Mouse (Mus musculus): ENCODE results near the gene Foxc1.

The Foxc1 gene

GRCm38 (mm10) chr13:31828446-31828845 lies 22.0 kb downstream of the Foxc1 start:
- DNase-seq (ENCODE audit: extremely low read depth, low read depth) = no peak

GRCm38 (mm10) chr13:31830332-31830731 lies 23.9 kb downstream of the Foxc1 start:
- no peak for DNase-seq (ENCODE audit: extremely low read depth, low read depth)

- DNase-seq (ENCODE audit: extremely low read depth, low read depth) = no peak
Observed at GRCm38 (mm10) chr13:31835802-31836201, 29.4 kb downstream of the Foxc1 start.

- no peak for DNase-seq (ENCODE audit: extremely low read depth, low read depth)
Observed at GRCm38 (mm10) chr13:31849258-31849971, 43.0 kb downstream of the Foxc1 start.

GRCm38 (mm10) chr13:31853564-31853963 lies 47.1 kb downstream of the Foxc1 start:
- DNase-seq (ENCODE audit: extremely low read depth, low read depth) = no peak

- no peak for DNase-seq (ENCODE audit: extremely low read depth, low read depth)
Observed at GRCm38 (mm10) chr13:31854000-31854399, 47.6 kb downstream of the Foxc1 start.

GRCm38 (mm10) chr13:31860200-31860599 lies 53.8 kb downstream of the Foxc1 start:
- DNase-seq (ENCODE audit: extremely low read depth, low read depth) = no peak

Measured in MEL-GATA-1-ER (cell line).